In the genomic region with DNA sequence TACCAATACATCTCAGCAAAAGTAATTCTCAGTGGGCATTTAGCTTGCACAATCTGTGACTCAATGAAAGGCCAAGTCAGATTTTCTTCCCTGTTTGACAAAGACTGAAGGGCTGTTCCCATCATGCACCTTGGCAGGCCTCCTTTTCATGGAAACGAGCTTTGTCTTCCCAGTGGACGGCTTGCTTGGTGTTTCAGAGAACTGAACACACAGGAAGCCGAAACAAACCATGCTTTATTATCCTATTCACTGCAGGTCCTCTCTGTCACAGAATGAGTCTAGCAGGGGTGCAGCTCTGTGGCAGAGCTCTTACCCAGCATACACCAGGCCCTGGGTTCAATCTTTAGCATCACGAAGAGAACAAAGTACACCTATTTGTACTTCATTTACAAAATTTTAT, we compare ENCODE assay signal across 21 mouse cellular contexts. TPM values are rescaled to one million over a fixed set of nuclear protein-coding genes. Genes with fewer than 3 reads are reported as not detected.
DNase-seq lines count a peak whose midpoint lies in the region; ATAC-seq and TF ChIP-seq lines count a peak whose summit lies in the region.
"Had no signal": no experiment of that assay in that cellular context is flagged by ENCODE, and none has a peak within 500 bp of the region (broad histone marks: within the 10 kb centered on the region; RNA-seq: fewer than 3 reads in every experiment).

No protein-coding gene starts in this region.

- no peak for TF ChIP-seq CTCF in brain, embryonic 14.5 days (IDR thresholded peaks at IDR 0.05; ENCODE audit: borderline replicate concordance, extremely low read depth, insufficient read depth, insufficient read length)

- peaks cover 50% of the 10 kb centered on the region for H3K36me3 ChIP-seq in forebrain, embryonic 10.5 days (replicated peaks)
- peaks cover 38% of the 10 kb centered on the region for H3K36me3 ChIP-seq in forebrain, embryonic 15.5 days
- H3K36me3 ChIP-seq in midbrain, embryonic 10.5 days: peaks cover 50% of the 10 kb centered on the region
- H3K36me3 ChIP-seq in midbrain, embryonic 16.5 days (ENCODE audit: control insufficient read depth, insufficient read depth, low read length): peaks cover 34% of the 10 kb centered on the region
- H3K36me3 ChIP-seq in midbrain, embryonic 12.5 days: peaks cover 54% of the 10 kb centered on the region

- DNase-seq in forebrain, embryonic 10.5 days (ENCODE audit: extremely low spot score, low spot score): peak; percentile 52
- peak; percentile 31 for DNase-seq in midbrain, embryonic 10.5 days (ENCODE audit: low spot score)
- DNase-seq in brain, embryonic 14.5 days (ENCODE audit: low read depth): peak; percentile 81
- DNase-seq in cerebellum, adult 18-20 months: no peak
- DNase-seq in cerebellum, adult 11 months: no peak
- DNase-seq: B cell, adult 2 months; cerebellum, adult 11-12 months; heart, adult 2 months; lung, postnatal 10 days; right cerebral cortex, adult 18-20 months; spleen, adult 18-20 months had no signal

- no peak overlapping the region for H3K9ac ChIP-seq in forebrain, embryonic 15.5 days (replicated peaks)
- H3K9ac ChIP-seq in midbrain, embryonic 16.5 days (ENCODE audit: low read depth, low read length): no peak overlapping the region
- H3K9ac ChIP-seq in midbrain, embryonic 12.5 days (replicated peaks): no peak overlapping the region
- H3K9ac ChIP-seq: kidney, embryonic 15.5 days; limb, embryonic 13.5 days; liver, embryonic 15.5 days; stomach, embryonic 15.5 days had no signal

- H3K4me3 ChIP-seq in forebrain, embryonic 10.5 days: no peak overlapping the region
- H3K4me3 ChIP-seq in forebrain, embryonic 15.5 days: no peak overlapping the region
- H3K4me3 ChIP-seq in midbrain, embryonic 10.5 days: no peak overlapping the region
- no peak overlapping the region for H3K4me3 ChIP-seq in midbrain, embryonic 16.5 days (ENCODE audit: low read depth, low read length)
- H3K4me3 ChIP-seq in midbrain, embryonic 12.5 days: no peak overlapping the region
- H3K4me3 ChIP-seq: heart, adult 2 months; kidney, embryonic 15.5 days; limb, embryonic 13.5 days; liver, embryonic 15.5 days; stomach, embryonic 15.5 days had no signal

- 33% methylated on average over 4 of the region's 4 CpGs for WGBS in forebrain, embryonic 10.5 days
- WGBS in forebrain, embryonic 15.5 days: 7% methylated on average over 4 of the region's 4 CpGs
- WGBS in midbrain, embryonic 10.5 days: 44% methylated on average over 4 of the region's 4 CpGs
- WGBS in midbrain, embryonic 16.5 days: 10% methylated on average over 4 of the region's 4 CpGs
- 21% methylated on average over 4 of the region's 4 CpGs for WGBS in midbrain, embryonic 12.5 days

- H3K27me3 ChIP-seq in forebrain, embryonic 10.5 days (ENCODE audit: poor library complexity, severe bottlenecking): no peaks in the 10 kb centered on the region
- no peaks in the 10 kb centered on the region for H3K27me3 ChIP-seq in forebrain, embryonic 15.5 days
- H3K27me3 ChIP-seq in midbrain, embryonic 10.5 days (ENCODE audit: low read depth, poor library complexity, severe bottlenecking): no peaks in the 10 kb centered on the region
- no peaks in the 10 kb centered on the region for H3K27me3 ChIP-seq in midbrain, embryonic 16.5 days (ENCODE audit: control insufficient read depth, insufficient read depth, low read depth, low read length)
- no peaks in the 10 kb centered on the region for H3K27me3 ChIP-seq in midbrain, embryonic 12.5 days
- H3K27me3 ChIP-seq: kidney, embryonic 15.5 days; limb, embryonic 13.5 days; liver, embryonic 15.5 days; stomach, embryonic 15.5 days had no signal

- no peaks in the 10 kb centered on the region for H3K9me3 ChIP-seq in forebrain, embryonic 10.5 days
- no peaks in the 10 kb centered on the region for H3K9me3 ChIP-seq in forebrain, embryonic 15.5 days
- no peaks in the 10 kb centered on the region for H3K9me3 ChIP-seq in midbrain, embryonic 10.5 days (replicated peaks)
- H3K9me3 ChIP-seq in midbrain, embryonic 16.5 days (replicated peaks; ENCODE audit: control insufficient read depth, low read length, poor library complexity, severe bottlenecking): no peaks in the 10 kb centered on the region
- H3K9me3 ChIP-seq in midbrain, embryonic 12.5 days: no peaks in the 10 kb centered on the region
- H3K9me3 ChIP-seq: kidney, embryonic 15.5 days; limb, embryonic 13.5 days; liver, embryonic 15.5 days; stomach, embryonic 15.5 days had no signal

- peaks cover 10% of the 10 kb centered on the region for H3K4me1 ChIP-seq in forebrain, embryonic 10.5 days
- no peaks in the 10 kb centered on the region for H3K4me1 ChIP-seq in forebrain, embryonic 15.5 days
- peaks cover 7% of the 10 kb centered on the region for H3K4me1 ChIP-seq in midbrain, embryonic 10.5 days
- no peaks in the 10 kb centered on the region for H3K4me1 ChIP-seq in midbrain, embryonic 16.5 days (ENCODE audit: control insufficient read depth, insufficient read depth, low read length)
- H3K4me1 ChIP-seq in midbrain, embryonic 12.5 days: peaks cover 4% of the 10 kb centered on the region; the same call in 1 of the 2 replicates
- H3K4me1 ChIP-seq: kidney, embryonic 15.5 days; limb, embryonic 13.5 days; liver, embryonic 15.5 days had no signal

- H3K4me2 ChIP-seq in forebrain, embryonic 15.5 days (replicated peaks): no peak overlapping the region
- no peak overlapping the region for H3K4me2 ChIP-seq in midbrain, embryonic 16.5 days (ENCODE audit: low read length)
- H3K4me2 ChIP-seq in midbrain, embryonic 12.5 days (replicated peaks): no peak overlapping the region
- H3K4me2 ChIP-seq: kidney, embryonic 15.5 days; limb, embryonic 13.5 days; liver, embryonic 15.5 days; stomach, embryonic 15.5 days had no signal

- TF ChIP-seq POLR2A in brain, embryonic 14.5 days (IDR thresholded peaks at IDR 0.05; ENCODE audit: borderline replicate concordance, extremely low read depth, insufficient read depth, insufficient read length, poor library complexity, severe bottlenecking): no peak

- ATAC-seq in forebrain, embryonic 15.5 days (replicated peaks): no peak
- no peak for ATAC-seq in midbrain, embryonic 16.5 days
- ATAC-seq in midbrain, embryonic 12.5 days (ENCODE audit: low FRiP score, low read depth): peak; percentile 84; the same call in 1 of the 2 replicates

- peak overlapping the region; percentile 81 for H3K27ac ChIP-seq in forebrain, embryonic 10.5 days
- no peak overlapping the region for H3K27ac ChIP-seq in forebrain, embryonic 15.5 days (replicated peaks)
- H3K27ac ChIP-seq in midbrain, embryonic 10.5 days (replicated peaks): peak overlapping the region; percentile 75
- no peak overlapping the region for H3K27ac ChIP-seq in midbrain, embryonic 16.5 days (ENCODE audit: low read length)
- H3K27ac ChIP-seq in midbrain, embryonic 12.5 days (replicated peaks): peak overlapping the region; percentile 67
- H3K27ac ChIP-seq: heart, adult 2 months; kidney, embryonic 15.5 days; limb, embryonic 13.5 days; liver, embryonic 15.5 days; stomach, embryonic 15.5 days had no signal

RNA-seq across cellular contexts. Expression of a gene that starts 11.4 kb away (rescaled TPM):
- polyA plus RNA-seq in forebrain, embryonic 10.5 days (2016; fragmentation: Nextera tagmentation; extraction: Ambion mirVana): 116 and 126 TPM in 2 replicates
- polyA plus RNA-seq in forebrain, embryonic 15.5 days (2015; fragmentation: Nextera tagmentation; extraction: Ambion mirVana): 172 and 180 TPM in 2 replicates
- polyA plus RNA-seq in midbrain, embryonic 10.5 days (2016; fragmentation: Nextera tagmentation; extraction: Ambion mirVana): 123 and 137 TPM in 2 replicates
- polyA plus RNA-seq in midbrain, embryonic 16.5 days (2015; fragmentation: Nextera tagmentation; extraction: Ambion mirVana): 152 and 157 TPM in 2 replicates
- 202 TPM in 2 replicates for polyA plus RNA-seq in brain, embryonic 14.5 days (2012; rRNA removed)
- polyA plus RNA-seq in midbrain, embryonic 12.5 days (2016; fragmentation: Nextera tagmentation; extraction: Ambion mirVana): 179 and 181 TPM in 2 replicates

RNA-seq across cellular contexts. Expression of a gene that starts 25.6 kb away (rescaled TPM):
- polyA plus RNA-seq in forebrain, embryonic 10.5 days (2016; fragmentation: Nextera tagmentation; extraction: Ambion mirVana): 30.5 and 30.9 TPM in 2 replicates
- polyA plus RNA-seq in forebrain, embryonic 15.5 days (2015; fragmentation: Nextera tagmentation; extraction: Ambion mirVana): 42.4 and 46.5 TPM in 2 replicates
- polyA plus RNA-seq in midbrain, embryonic 10.5 days (2016; fragmentation: Nextera tagmentation; extraction: Ambion mirVana): 34.0 and 34.4 TPM in 2 replicates
- 46.3 and 49.6 TPM in 2 replicates for polyA plus RNA-seq in midbrain, embryonic 16.5 days (2015; fragmentation: Nextera tagmentation; extraction: Ambion mirVana)
- 58.4 and 84.7 TPM in 2 replicates for polyA plus RNA-seq in brain, embryonic 14.5 days (2012; rRNA removed)
- polyA plus RNA-seq in midbrain, embryonic 12.5 days (2016; fragmentation: Nextera tagmentation; extraction: Ambion mirVana): 37.1 and 37.6 TPM in 2 replicates

RNA-seq across cellular contexts. Expression of a gene that starts 32.0 kb away (rescaled TPM):
- not detected in 2 replicates for polyA plus RNA-seq in forebrain, embryonic 10.5 days (2016; fragmentation: Nextera tagmentation; extraction: Ambion mirVana)
- not detected in 2 replicates for polyA plus RNA-seq in forebrain, embryonic 15.5 days (2015; fragmentation: Nextera tagmentation; extraction: Ambion mirVana)
- polyA plus RNA-seq in midbrain, embryonic 10.5 days (2016; fragmentation: Nextera tagmentation; extraction: Ambion mirVana): not detected in 2 replicates
- polyA plus RNA-seq in midbrain, embryonic 16.5 days (2015; fragmentation: Nextera tagmentation; extraction: Ambion mirVana): not detected in 2 replicates
- not detected in 2 replicates for polyA plus RNA-seq in brain, embryonic 14.5 days (2012; rRNA removed)
- not detected in 2 replicates for polyA plus RNA-seq in midbrain, embryonic 12.5 days (2016; fragmentation: Nextera tagmentation; extraction: Ambion mirVana)
- polyA plus RNA-seq: heart, adult 2 months; heart, embryonic 16.5 days; kidney, embryonic 15.5 days; limb, embryonic 13.5 days; liver, embryonic 15.5 days; neural tube, embryonic 14.5 days; stomach, embryonic 15.5 days; thymus, postnatal 0 days had no signal

RNA-seq across cellular contexts. Expression of a gene that starts 47.3 kb away (rescaled TPM):
- polyA plus RNA-seq in forebrain, embryonic 10.5 days (2016; fragmentation: Nextera tagmentation; extraction: Ambion mirVana): 1.1 TPM in 2 replicates
- polyA plus RNA-seq in forebrain, embryonic 15.5 days (2015; fragmentation: Nextera tagmentation; extraction: Ambion mirVana): 1.9 and 2.7 TPM in 2 replicates
- 1.3 and 1.9 TPM in 2 replicates for polyA plus RNA-seq in midbrain, embryonic 10.5 days (2016; fragmentation: Nextera tagmentation; extraction: Ambion mirVana)
- 2.4 and 2.8 TPM in 2 replicates for polyA plus RNA-seq in midbrain, embryonic 16.5 days (2015; fragmentation: Nextera tagmentation; extraction: Ambion mirVana)
- polyA plus RNA-seq in brain, embryonic 14.5 days (2012; rRNA removed): 2.4 and 3.1 TPM in 2 replicates
- polyA plus RNA-seq in midbrain, embryonic 12.5 days (2016; fragmentation: Nextera tagmentation; extraction: Ambion mirVana): 3.1 and 3.7 TPM in 2 replicates

Comparison
In these comparisons a context has a peak if more than half of its experiments do, and no peak if none do; other contexts are left out.
1. H3K27ac ChIP-seq: peak in forebrain, embryonic 10.5 days (single experiment), midbrain, embryonic 10.5 days (single experiment) and midbrain, embryonic 12.5 days (single experiment); none in forebrain, embryonic 15.5 days (single experiment) and midbrain, embryonic 16.5 days (single experiment).
2. DNase-seq: peak in forebrain, embryonic 10.5 days (single experiment), midbrain, embryonic 10.5 days (single experiment) and brain, embryonic 14.5 days (single experiment); none in cerebellum, adult 18-20 months (0 of 2) and cerebellum, adult 11 months (single experiment).